Mouse (Mus musculus) CH12.LX (cell line): ENCODE measurements around the gene Cwc25. TPM values are rescaled to one million over a fixed set of nuclear protein-coding genes. Genes with fewer than 3 reads are reported as not detected.

Experiments used
- DNase-seq: peaks from one replicate; pipeline ENCODE4 v3.0.0-alpha.2; 2013; ENCODE audit errors: extremely low read depth
- H3K27ac ChIP-seq: 2 replicates; pipeline ENCODE4 v1.5.1; 2012; ENCODE audit warnings: low read depth, mild to moderate bottlenecking, control low read depth, moderate library complexity; ENCODE audit not compliant: insufficient read depth
- H3K27me3 ChIP-seq: replicated peaks from 2 replicates; pipeline ENCODE3; 2012; ENCODE audit warnings: inconsistent platforms
- H3K36me3 ChIP-seq, 2 experiments: replicated peaks in 1 of 2; 2 replicates each; pipeline versions ENCODE3 to v1.6.1; 2012; ENCODE audit warnings: inconsistent platforms in 1 of 2, low read length in 1 of 2, mild to moderate bottlenecking in 1 of 2, mixed read lengths in 1 of 2, moderate library complexity in 1 of 2; ENCODE audit not compliant: control insufficient read depth in 1 of 2, insufficient read depth in 1 of 2
- H3K4me1 ChIP-seq, 2 experiments: 2 replicates each; pipeline ENCODE4 v1.6.1; 2012; ENCODE audit warnings: inconsistent platforms in 1 of 2, moderate library complexity in 1 of 2; ENCODE audit not compliant: insufficient read depth in 2 of 2, control insufficient read depth in 1 of 2
- H3K4me2 ChIP-seq: 2 replicates; pipeline ENCODE4 v1.6.1; 2012; ENCODE audit warnings: low read depth, mild to moderate bottlenecking, control low read depth; ENCODE audit not compliant: poor library complexity, insufficient read depth, severe bottlenecking
- H3K4me3 ChIP-seq, 3 experiments: fragments of 150-350 bp in 1 of 3; sonication (generic) in 1 of 3; replicated peaks in 1 of 3; 2 replicates each; pipeline versions ENCODE3 to v1.5.1; 2011 to 2012; ENCODE audit warnings: low read depth in 2 of 3, low read length in 2 of 3, mild to moderate bottlenecking in 2 of 3, moderate library complexity in 2 of 3, control low read depth in 1 of 3, improper control_type of control experiment in 1 of 3, inconsistent platforms in 1 of 3, mixed read lengths in 1 of 3; ENCODE audit not compliant: poor library complexity in 1 of 3
- H3K79me2 ChIP-seq: replicated peaks from 2 replicates; pipeline ENCODE4 v1.6.1; 2012; ENCODE audit warnings: mild to moderate bottlenecking, moderate library complexity; ENCODE audit not compliant: control insufficient read depth, poor library complexity, insufficient read depth, severe bottlenecking; ENCODE audit errors: extremely low read depth
- H3K9ac ChIP-seq: 2 replicates; pipeline ENCODE4 v1.6.1; 2012; ENCODE audit warnings: low read depth, mild to moderate bottlenecking, control low read depth, moderate library complexity; ENCODE audit not compliant: insufficient read depth
- H3K9me3 ChIP-seq: replicated peaks from 2 replicates; pipeline ENCODE3; 2012; ENCODE audit warnings: low read length, inconsistent platforms, mixed read lengths
- CHD1 ChIP-seq: IDR thresholded peaks from 2 replicates; pipeline ENCODE4 v1.6.1; 2012; ENCODE audit warnings: low read depth, low read length, improper control_type of control experiment, inconsistent platforms
- CHD2 ChIP-seq: IDR thresholded peaks from 2 replicates; pipeline ENCODE4 v1.6.1; 2011; ENCODE audit warnings: low read length, improper control_type of control experiment
- CTCF ChIP-seq, 2 experiments: IDR thresholded peaks in 1 of 2; conservative IDR thresholded peaks in 1 of 2; 2 replicates each; pipeline ENCODE4 v1.5.1; 2011 to 2012; ENCODE audit warnings: low read depth in 2 of 2, low read length in 2 of 2, improper control_type of control experiment in 1 of 2, inconsistent platforms in 1 of 2, mild to moderate bottlenecking in 1 of 2, moderate library complexity in 1 of 2
- E2F4 ChIP-seq: IDR thresholded peaks from 2 replicates; pipeline ENCODE4 v1.6.1; 2011; ENCODE audit warnings: low read depth, low read length, improper control_type of control experiment; ENCODE audit not compliant: insufficient replicate concordance
- ELF1 ChIP-seq: IDR thresholded peaks from 2 replicates; pipeline ENCODE4 v1.6.1; 2014; ENCODE audit warnings: low read depth, mild to moderate bottlenecking, inconsistent platforms, low read length, improper control_type of control experiment
- EP300 ChIP-seq: IDR thresholded peaks from 2 replicates; pipeline ENCODE4 v1.6.1; 2011; ENCODE audit warnings: low read length, improper control_type of control experiment
- HCFC1 ChIP-seq: IDR thresholded peaks from 2 replicates; pipeline ENCODE4 v1.6.1; 2012; ENCODE audit warnings: low read depth, mild to moderate bottlenecking, inconsistent platforms, low read length, improper control_type of control experiment
- MAX ChIP-seq: IDR thresholded peaks from 2 replicates; pipeline ENCODE4 v1.6.1; 2011; ENCODE audit warnings: low read length, improper control_type of control experiment
- MXI1 ChIP-seq: IDR thresholded peaks from 2 replicates; pipeline ENCODE4 v1.6.1; 2011; ENCODE audit warnings: mild to moderate bottlenecking, low read depth, low read length, improper control_type of control experiment
- MYC ChIP-seq: IDR thresholded peaks from 2 replicates; pipeline ENCODE4 v1.6.1; 2011; ENCODE audit warnings: low read depth, mild to moderate bottlenecking, improper control_type of control experiment, low read length
- PAX5 ChIP-seq: IDR thresholded peaks from 2 replicates; pipeline ENCODE4 v1.6.1; 2012; ENCODE audit warnings: low read length, inconsistent platforms, mixed read lengths
- POLR2A ChIP-seq: IDR thresholded peaks from 2 replicates; pipeline ENCODE4 v1.6.1; 2011; ENCODE audit warnings: low read depth, mild to moderate bottlenecking, improper control_type of control experiment, low read length
- POLR2AphosphoS2 ChIP-seq: IDR thresholded peaks from 2 replicates; pipeline ENCODE4 v1.6.1; 2011; ENCODE audit warnings: low read depth, low read length, improper control_type of control experiment
- SIN3A ChIP-seq: IDR thresholded peaks from 2 replicates; pipeline ENCODE4 v1.6.1; 2012; ENCODE audit warnings: low read length, improper control_type of control experiment, inconsistent platforms
- SMC3 ChIP-seq: IDR thresholded peaks from 2 replicates; pipeline ENCODE4 v1.6.1; 2011; ENCODE audit warnings: low read depth, low read length, improper control_type of control experiment
- TBP ChIP-seq: conservative IDR thresholded peaks from 2 replicates; pipeline ENCODE4 v1.6.1; 2011; ENCODE audit warnings: low read depth, low read length, improper control_type of control experiment
- TCF12 ChIP-seq: IDR thresholded peaks from 2 replicates; pipeline ENCODE4 v1.6.1; 2014; ENCODE audit warnings: low read depth, mild to moderate bottlenecking, inconsistent platforms, low read length, improper control_type of control experiment
- UBTF ChIP-seq: IDR thresholded peaks from 2 replicates; pipeline ENCODE4 v1.6.1; 2012; ENCODE audit warnings: low read depth, mild to moderate bottlenecking, inconsistent platforms, low read length, improper control_type of control experiment, moderate library complexity
- USF1 ChIP-seq: IDR thresholded peaks from 2 replicates; pipeline ENCODE4 v1.6.1; 2014; ENCODE audit warnings: low read depth, mild to moderate bottlenecking, inconsistent platforms, low read length, improper control_type of control experiment
- USF2 ChIP-seq: conservative IDR thresholded peaks from 2 replicates; pipeline ENCODE4 v1.6.1; 2011; ENCODE audit warnings: low read depth, low read length, improper control_type of control experiment
- ZKSCAN1 ChIP-seq: IDR thresholded peaks from 2 replicates; pipeline ENCODE4 v1.6.1; 2012; ENCODE audit warnings: low read depth, inconsistent platforms, low read length, improper control_type of control experiment, borderline replicate concordance
- ZMIZ1 ChIP-seq: IDR thresholded peaks from 2 replicates; pipeline ENCODE4 v1.6.1; 2012; ENCODE audit warnings: low read depth, mild to moderate bottlenecking, inconsistent platforms, low read length, improper control_type of control experiment
- dilution Hi-C: fragments of 300-500 bp; cut with MboI; formaldehyde crosslinking; loops from 2 replicates; pipeline ENCODE4 v1.14.3; 2020; ENCODE audit warnings: low sequenced_read_pairs; ENCODE audit not compliant: extremely low pct_unique_long_range_greater_than_20kb, extremely low pct_ligation_motif_present
- in situ Hi-C: fragments of 300-500 bp; cut with MboI; formaldehyde crosslinking; loops from 3 replicates; pipeline ENCODE4 v1.14.3; 2019; ENCODE audit warnings: low sequenced_read_pairs, low pct_ligation_motif_present, low pct_unique_long_range_greater_than_20kb, mixed read lengths
- polyA plus RNA-seq: library from polyadenylated mRNA; unstranded; fragments of >175 nt; gene quantifications from 2 replicates; pipeline ENCODE4 v1.2.1, GENCODE M21; 2012; ENCODE audit warnings: low read depth; ENCODE audit not compliant: insufficient read length
- total RNA-seq, 2 experiments: library from RNA; depleted of rRNA; stranded (reverse); fragments of 300-350 nt in 1 of 2; fragments of >200 nt in 1 of 2; gene quantifications; 2 replicates each; pipeline ENCODE4 v1.2.3; 2012 to 2014

Gene Cwc25
- total and polyA plus RNA-seq, 3 experiments: 16.7 to 21.5 (median 19.6) TPM

- no peak for DNase-seq
- peak overlapping the region; percentile 85 for H3K4me2 ChIP-seq
- TF ChIP-seq SIN3A (0 out of 2 replicates have a peak, but pooled peaks have one; percentile 17), ELF1 (no peak)
- TF ChIP-seq, all 38 proteins: peak for 1
- Histone ChIP-seq H3K9me3 (peaks cover 4% of the 10 kb centered on the region), H3K27ac (peak overlapping the region; percentile 69), H3K36me3 (peaks cover 44 to 51% of the 10 kb centered on the region in 2 experiments), H3K4me1 (peaks cover 8 to 39% of the 10 kb centered on the region in 2 experiments), H3K79me2 (peaks cover 39% of the 10 kb centered on the region), H3K27me3 (no peaks in the 10 kb centered on the region), H3K4me3 (peak overlapping the region; percentile 73 to 90 (median 83)), H3K9ac (peak overlapping the region; percentile 90)
- dilution Hi-C loops (no loop called here), in situ Hi-C loops (no loop called here)
Measured at GRCm38 (mm10) chr11:97781478-97781831, 15.1 kb upstream of the Cwc25 start.

DNA sequence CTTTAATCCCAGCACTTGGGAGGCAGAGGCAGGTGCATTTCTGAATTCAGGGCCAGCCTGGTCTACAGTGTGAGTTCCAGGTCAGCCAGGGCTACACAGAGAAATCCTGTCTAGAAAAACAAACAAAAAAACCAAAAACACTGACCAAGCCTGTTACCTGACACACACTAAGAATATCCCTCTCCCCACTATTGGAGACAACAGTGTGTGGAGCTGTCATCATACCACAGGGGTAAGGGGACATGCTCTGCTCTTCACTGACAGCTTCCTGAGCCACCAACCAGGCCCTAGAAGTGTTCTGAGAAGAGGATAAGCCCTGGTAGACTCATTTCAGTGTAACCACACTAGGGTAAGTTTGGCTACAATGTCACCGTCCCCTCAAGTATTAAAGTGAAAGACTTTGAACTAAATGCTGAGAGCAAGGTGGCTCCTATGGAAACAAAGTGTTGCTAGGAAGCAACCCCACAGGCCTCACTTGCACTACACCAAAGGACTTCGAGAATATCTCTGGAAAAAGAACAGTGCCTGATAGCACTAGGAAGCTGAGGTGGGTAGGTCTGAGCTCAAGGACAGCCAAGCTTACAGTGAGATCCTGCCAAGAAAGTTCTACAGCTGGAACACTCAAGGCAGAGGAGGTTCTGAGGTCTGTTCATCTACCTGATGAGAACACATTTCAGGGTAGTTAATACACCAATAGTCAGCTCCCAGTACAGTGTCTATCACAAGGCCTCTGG lies 13.8 kb upstream of the Cwc25 start:
- peak overlapping the region; percentile 73 to 90 (median 83) for H3K4me3 ChIP-seq

GRCm38 (mm10) chr11:97778918-97779317 lies 12.6 kb upstream of the Cwc25 start:
- TF ChIP-seq HCFC1: no peak
- TF ChIP-seq POLR2A: no peak
- no peak for TF ChIP-seq PAX5
- TF ChIP-seq TCF12: no peak
- TF ChIP-seq CTCF (conservative IDR thresholded peaks at IDR 0.05 in 1 of 2, IDR thresholded peaks at IDR 0.05 in 1 of 2; ENCODE audit: low read depth in 2 of 2, low read length in 2 of 2): no peak
- TF ChIP-seq CHD1: peak; percentile 24; the same call in 1 of the 2 replicates
- no peak for TF ChIP-seq MAX
- TF ChIP-seq SIN3A: no peak
- no peak for TF ChIP-seq MXI1
- no peak for TF ChIP-seq CHD2
- TF ChIP-seq ZMIZ1: 0 out of 2 replicates have a peak, but pooled peaks have one; percentile 9
- no peak for TF ChIP-seq E2F4
- no peak for TF ChIP-seq USF1
- TF ChIP-seq UBTF: no peak
- no peak for TF ChIP-seq MYC
- no peak for TF ChIP-seq ZKSCAN1
- TF ChIP-seq SMC3: no peak
- peak; percentile 79; the same call in 1 of the 2 replicates for TF ChIP-seq POLR2AphosphoS2
- no peak for TF ChIP-seq EP300
- no peak for TF ChIP-seq TBP
- TF ChIP-seq ELF1: no peak
- Histone ChIP-seq H3K9ac (peak overlapping the region; percentile 45), H3K36me3 (peaks cover 55 to 65% of the 10 kb centered on the region in 2 experiments), H3K4me2 (peak overlapping the region; percentile 67), H3K9me3 (peaks cover 2% of the 10 kb centered on the region), H3K27me3 (no peaks in the 10 kb centered on the region), H3K4me1 (peaks cover 8 to 44% of the 10 kb centered on the region in 2 experiments), H3K27ac (no peak overlapping the region), H3K79me2 (peaks cover 39% of the 10 kb centered on the region), H3K4me3 (peak overlapping the region in 1 of 3 experiments; percentile 29)
- dilution Hi-C loops: no loop called here
- in situ Hi-C loops: no loop called here
- DNase-seq: no peak

More for the DNA sequence above, 13.8 kb upstream of the Cwc25 start:
- TF ChIP-seq USF2 (no peak), MXI1 (peak; percentile 29; the same call in 1 of the 2 replicates)
- peaks cover 4% of the 10 kb centered on the region for H3K9me3 ChIP-seq
- peak overlapping the region; percentile 90 for H3K9ac ChIP-seq
- dilution Hi-C loops: no loop called here
- no peaks in the 10 kb centered on the region for H3K27me3 ChIP-seq
- in situ Hi-C loops: no loop called here
- no peak for DNase-seq
- H3K36me3 ChIP-seq: peaks cover 55 to 64% of the 10 kb centered on the region in 2 experiments
- H3K79me2 ChIP-seq: peaks cover 39% of the 10 kb centered on the region
- H3K4me1 ChIP-seq: peaks cover 8 to 44% of the 10 kb centered on the region in 2 experiments
- H3K27ac ChIP-seq: no peak overlapping the region
- H3K4me2 ChIP-seq: peak overlapping the region; percentile 85
